Mouse (Mus musculus) myocyte (in vitro differentiated cells): ENCODE data around the gene Tepp.

ENCODE experiments used
- E2F4 ChIP-seq: IDR thresholded peaks from one replicate; pipeline ENCODE4 v1.6.1; 2011; ENCODE audit warnings: mild to moderate bottlenecking, control low read depth, moderate library complexity; ENCODE audit not compliant: insufficient read depth
- POLR2A ChIP-seq: IDR thresholded peaks from one replicate; pipeline ENCODE4 v1.6.1; 2011; ENCODE audit warnings: low read depth, mild to moderate bottlenecking, control low read depth, moderate library complexity; ENCODE audit not compliant: insufficient read length

DNA sequence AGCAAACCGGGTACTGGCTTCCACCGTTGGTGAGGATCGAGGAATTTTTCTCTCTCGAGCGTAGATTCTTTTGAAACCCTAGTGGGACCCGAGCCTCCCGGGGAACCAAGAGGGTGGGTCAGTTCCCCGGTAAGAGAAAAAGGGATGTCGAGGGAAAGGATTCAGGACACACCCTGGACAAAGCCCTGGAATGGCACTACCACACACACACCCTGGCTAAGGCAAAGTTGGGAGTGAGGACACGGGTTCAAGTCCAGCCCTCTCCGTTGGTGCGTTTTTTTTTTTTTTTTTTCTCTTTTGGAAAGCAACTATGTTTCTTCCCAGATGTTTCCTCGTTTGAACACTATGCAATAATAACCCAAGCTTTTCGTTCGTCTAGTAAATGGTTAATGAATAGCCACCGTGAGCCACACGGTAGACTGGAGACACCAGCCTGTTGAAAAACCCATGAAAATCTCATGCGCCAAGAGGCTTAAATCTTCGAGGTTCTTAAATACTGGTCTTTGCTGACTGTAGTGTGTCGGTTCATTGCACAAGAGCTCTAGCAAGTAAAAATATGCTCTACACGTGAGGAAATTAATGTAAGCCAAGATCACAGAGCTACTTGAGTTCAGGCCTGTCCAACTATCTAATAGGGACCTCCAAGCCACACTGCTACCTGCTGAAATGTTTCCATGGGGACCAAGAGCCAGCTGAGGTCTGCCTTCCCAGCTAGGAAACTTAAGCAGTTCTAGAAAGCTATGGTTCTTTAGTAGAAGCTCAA, 22.3 kb downstream of the Tepp start:
- TF ChIP-seq POLR2A: no peak
- TF ChIP-seq E2F4: no peak
